Mouse (Mus musculus) erythroblast, embryonic 14.5 days (primary cell): ENCODE results near the gene Lect2.

Source experiments
- GATA1 ChIP-seq: IDR thresholded peaks from 2 replicates; pipeline ENCODE4 v1.6.1; 2012; ENCODE audit warnings: low read length, inconsistent platforms, mixed read lengths
- TAL1 ChIP-seq: IDR thresholded peaks from 3 replicates; pipeline ENCODE4 v1.6.1; 2012; ENCODE audit warnings: low read length, inconsistent platforms, mixed read lengths

DNA sequence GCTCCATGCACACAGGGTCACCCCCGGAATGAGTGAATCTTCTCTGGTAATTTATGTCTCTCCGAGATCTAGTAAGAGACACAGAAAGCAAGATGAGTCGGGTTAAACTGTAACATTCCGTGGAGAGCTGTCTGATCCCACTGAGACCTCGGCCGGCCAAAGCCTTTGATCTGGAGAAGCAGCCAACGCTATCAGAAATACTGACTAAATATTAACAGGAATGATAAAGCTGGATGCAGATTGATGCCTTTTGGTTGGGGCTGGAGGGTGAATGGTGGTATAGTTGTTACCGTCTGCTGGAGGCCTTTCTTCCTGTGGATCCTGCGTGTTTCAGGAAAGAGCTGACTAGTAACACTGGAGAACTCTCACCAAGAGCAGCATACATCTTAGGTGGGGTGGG is at the start of gene Lect2:
- TF ChIP-seq TAL1, result no peak
- no peak for TF ChIP-seq GATA1
